Mouse (Mus musculus) hindbrain, embryonic 13.5 days (tissue): ENCODE measurements around the gene Tmub1. TPM values are rescaled to one million over a fixed set of nuclear protein-coding genes. Genes with fewer than 3 reads are reported as not detected.

Source experiments
- ATAC-seq: fragments of 200-750 bp; cut with Nextera tagmentation; 2 replicates; pipeline ENCODE4 v1.8.0; 2017; ENCODE audit warnings: moderate TSS enrichment; ENCODE audit not compliant: low FRiP score
- H3K27ac ChIP-seq: fragments of 300-500 bp; sonication (generic); 2 replicates; pipeline ENCODE4 v1.5.1; 2015; ENCODE audit warnings: inconsistent platforms, mild to moderate bottlenecking, moderate library complexity
- H3K27me3 ChIP-seq: fragments of 300-500 bp; sonication (generic); 2 replicates; pipeline ENCODE4 v1.6.1; 2015; ENCODE audit warnings: mild to moderate bottlenecking, inconsistent platforms
- H3K36me3 ChIP-seq: fragments of 300-500 bp; sonication (generic); 2 replicates; pipeline ENCODE4 v1.6.1; 2015; ENCODE audit warnings: mild to moderate bottlenecking, inconsistent platforms
- H3K4me1 ChIP-seq: fragments of 300-500 bp; sonication (generic); replicated peaks from 2 replicates; pipeline ENCODE4 v1.6.1; 2015; ENCODE audit warnings: inconsistent platforms
- H3K4me2 ChIP-seq: fragments of 300-500 bp; sonication (generic); 2 replicates; pipeline ENCODE4 v1.6.1; 2015; ENCODE audit warnings: inconsistent platforms, mild to moderate bottlenecking, moderate library complexity
- H3K4me3 ChIP-seq: fragments of 300-500 bp; sonication (generic); 2 replicates; pipeline ENCODE4 v1.5.1; 2015; ENCODE audit warnings: mild to moderate bottlenecking, inconsistent platforms
- H3K9ac ChIP-seq: fragments of 300-500 bp; sonication (generic); 2 replicates; pipeline ENCODE4 v1.6.1; 2015; ENCODE audit warnings: mild to moderate bottlenecking, inconsistent platforms
- H3K9me3 ChIP-seq: fragments of 300-500 bp; sonication (generic); 2 replicates; pipeline ENCODE4 v1.6.1; 2016; ENCODE audit warnings: inconsistent platforms
- WGBS: fragments of 180-500 bp; shearing (Covaris S2); methylation state at CpG from one replicate; pipeline ENCODE4 v1.1.7; 2015; 5-methylcytosine and 5-hydroxymethylcytosine counted together
- polyA plus RNA-seq: library from polyadenylated mRNA; unstranded; fragments of >200 nt; fragmentation: Nextera tagmentation; extraction: Ambion mirVana; gene quantifications from 2 replicates; pipeline ENCODE4 v1.2.1, GENCODE M21; 2015

Gene Tmub1
- polyA plus RNA-seq, 1 experiment from 2014 or later, result 51.9 TPM

DNA sequence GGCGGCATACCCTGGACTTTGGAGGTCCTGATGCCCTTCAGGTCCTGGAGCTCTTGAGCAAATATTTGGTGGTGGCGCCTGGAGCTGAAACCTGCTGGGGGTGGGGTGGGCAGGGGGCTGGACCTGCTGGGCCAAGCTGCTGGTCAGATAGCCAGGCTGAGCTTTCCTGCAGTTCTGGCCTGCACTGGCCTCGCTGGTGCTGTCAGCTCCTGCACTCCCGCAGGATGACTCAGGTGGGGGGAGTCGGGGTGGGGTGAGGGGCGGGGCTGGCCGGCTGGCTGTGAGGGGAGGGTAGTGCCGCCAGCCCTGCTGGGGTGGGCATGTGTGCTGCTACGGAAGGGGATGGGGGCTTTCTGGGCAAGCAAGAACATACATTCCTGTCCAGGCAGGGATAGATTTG lies 19.1 kb downstream of the Tmub1 start:
- H3K4me3 ChIP-seq, result no peak overlapping the region
- peak overlapping the region; percentile 37; the same call in 1 of the 2 replicates for H3K4me2 ChIP-seq
- peak overlapping the region; percentile 13; the same call in 1 of the 2 replicates for H3K9ac ChIP-seq
- H3K4me1 ChIP-seq, result peaks cover 45% of the 10 kb centered on the region
- peaks cover 22% of the 10 kb centered on the region for H3K27me3 ChIP-seq
- ATAC-seq, result no peak
- WGBS, result 15% methylated on average over 9 of the region's 9 CpGs
- H3K9me3 ChIP-seq, result no peaks in the 10 kb centered on the region
- H3K36me3 ChIP-seq, result peaks cover 39% of the 10 kb centered on the region
- H3K27ac ChIP-seq, result peak overlapping the region; percentile 12; the same call in 1 of the 2 replicates

GRCm38 (mm10) chr5:24427981-24428402 lies 19.7 kb downstream of the Tmub1 start:
- WGBS, result 3% methylated on average over 15 of the region's 15 CpGs
- Histone ChIP-seq H3K27ac (peak overlapping the region; percentile 12; the same call in 1 of the 2 replicates), H3K36me3 (peaks cover 33% of the 10 kb centered on the region), H3K4me2 (peak overlapping the region; percentile 37), H3K9me3 (no peaks in the 10 kb centered on the region), H3K4me3 (no peak overlapping the region), H3K4me1 (peaks cover 46% of the 10 kb centered on the region), H3K27me3 (peaks cover 22% of the 10 kb centered on the region), H3K9ac (no peak overlapping the region; the same call in 1 of the 2 replicates)
- ATAC-seq, result no peak

- Histone ChIP-seq H3K27me3 (peaks cover 22% of the 10 kb centered on the region), H3K4me3 (peak overlapping the region; percentile 3; the same call in 1 of the 2 replicates), H3K36me3 (peaks cover 26% of the 10 kb centered on the region), H3K4me2 (peak overlapping the region; percentile 83), H3K9ac (peak overlapping the region; percentile 46), H3K4me1 (peaks cover 53% of the 10 kb centered on the region), H3K27ac (peak overlapping the region; percentile 10), H3K9me3 (no peaks in the 10 kb centered on the region)
- 15% methylated on average over 12 of the region's 12 CpGs for WGBS
- ATAC-seq, result no peak
Observed at GRCm38 (mm10) chr5:24427285-24427633, 20.4 kb downstream of the Tmub1 start.

- no peak for ATAC-seq
- H3K9me3 ChIP-seq, result no peaks in the 10 kb centered on the region
- H3K36me3 ChIP-seq, result peaks cover 21% of the 10 kb centered on the region
- peak overlapping the region; percentile 64 for H3K4me3 ChIP-seq
- H3K27ac ChIP-seq, result peak overlapping the region; percentile 10
- peaks cover 58% of the 10 kb centered on the region for H3K4me1 ChIP-seq
- H3K27me3 ChIP-seq, result peaks cover 22% of the 10 kb centered on the region
- H3K9ac ChIP-seq, result peak overlapping the region; percentile 13; the same call in 1 of the 2 replicates
- H3K4me2 ChIP-seq, result peak overlapping the region; percentile 83
- 14% methylated on average over 9 of the region's 9 CpGs for WGBS
Observed at GRCm38 (mm10) chr5:24426556-24427284, 20.9 kb downstream of the Tmub1 start.

GRCm38 (mm10) chr5:24426037-24426432 lies 21.6 kb downstream of the Tmub1 start:
- H3K9ac ChIP-seq, result peak overlapping the region; percentile 81
- no peaks in the 10 kb centered on the region for H3K9me3 ChIP-seq
- 2% methylated on average over 10 of the region's 10 CpGs for WGBS
- peaks cover 22% of the 10 kb centered on the region for H3K27me3 ChIP-seq
- peaks cover 16% of the 10 kb centered on the region for H3K36me3 ChIP-seq
- no peak for ATAC-seq
- peaks cover 58% of the 10 kb centered on the region for H3K4me1 ChIP-seq
- H3K4me3 ChIP-seq, result peak overlapping the region; percentile 64
- peak overlapping the region; percentile 83 for H3K4me2 ChIP-seq
- no peak overlapping the region for H3K27ac ChIP-seq

DNA sequence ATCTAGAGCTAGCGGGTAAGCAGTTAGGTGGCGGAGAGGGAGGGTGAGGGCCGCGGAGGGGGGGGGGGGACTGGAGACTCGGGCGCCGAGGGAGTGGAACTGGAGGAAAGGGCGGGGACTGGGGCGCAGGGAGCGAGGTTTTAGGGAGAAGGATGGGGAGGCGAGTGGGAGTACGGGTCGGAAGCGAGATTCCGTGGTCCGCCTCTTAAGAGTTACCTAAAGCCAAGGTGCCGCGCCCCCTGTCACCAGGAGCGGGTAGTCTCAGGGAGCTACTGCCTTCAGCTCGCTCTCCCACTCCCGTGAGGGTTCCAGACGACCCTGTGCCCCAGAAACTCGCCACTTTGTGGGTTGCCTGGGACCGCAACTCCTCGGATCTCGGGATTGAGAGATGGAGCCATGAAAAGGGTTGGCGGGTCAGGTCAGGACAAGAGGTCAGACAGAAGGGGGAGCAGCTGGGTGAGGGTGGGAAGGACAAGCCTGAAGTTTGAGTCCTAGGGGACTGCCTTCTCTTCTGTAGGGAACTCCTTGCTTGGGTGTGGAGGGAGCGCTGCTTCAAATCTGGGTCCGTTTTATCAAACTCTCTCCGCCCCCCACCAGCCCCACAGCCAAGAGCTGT lies 22.1 kb downstream of the Tmub1 start:
- Histone ChIP-seq H3K9me3 (no peaks in the 10 kb centered on the region), H3K4me3 (peak overlapping the region; percentile 64), H3K36me3 (peaks cover 17% of the 10 kb centered on the region), H3K4me1 (peaks cover 58% of the 10 kb centered on the region), H3K4me2 (peak overlapping the region; percentile 83), H3K27me3 (peaks cover 22% of the 10 kb centered on the region), H3K9ac (peak overlapping the region; percentile 81), H3K27ac (peak overlapping the region; percentile 93)
- no peak for ATAC-seq
- WGBS, result under 1% methylated on average over 30 of the region's 30 CpGs

- WGBS, result under 1% methylated on average over 40 of the region's 60 CpGs
- Histone ChIP-seq H3K27me3 (peaks cover 22% of the 10 kb centered on the region), H3K27ac (peak overlapping the region; percentile 93), H3K9me3 (no peaks in the 10 kb centered on the region), H3K4me1 (peaks cover 58% of the 10 kb centered on the region), H3K36me3 (peaks cover 17% of the 10 kb centered on the region), H3K4me2 (peak overlapping the region; percentile 83), H3K9ac (peak overlapping the region; percentile 81), H3K4me3 (peak overlapping the region; percentile 64)
- ATAC-seq, result no peak
Observed at GRCm38 (mm10) chr5:24424861-24425411, 22.7 kb downstream of the Tmub1 start.

DNA sequence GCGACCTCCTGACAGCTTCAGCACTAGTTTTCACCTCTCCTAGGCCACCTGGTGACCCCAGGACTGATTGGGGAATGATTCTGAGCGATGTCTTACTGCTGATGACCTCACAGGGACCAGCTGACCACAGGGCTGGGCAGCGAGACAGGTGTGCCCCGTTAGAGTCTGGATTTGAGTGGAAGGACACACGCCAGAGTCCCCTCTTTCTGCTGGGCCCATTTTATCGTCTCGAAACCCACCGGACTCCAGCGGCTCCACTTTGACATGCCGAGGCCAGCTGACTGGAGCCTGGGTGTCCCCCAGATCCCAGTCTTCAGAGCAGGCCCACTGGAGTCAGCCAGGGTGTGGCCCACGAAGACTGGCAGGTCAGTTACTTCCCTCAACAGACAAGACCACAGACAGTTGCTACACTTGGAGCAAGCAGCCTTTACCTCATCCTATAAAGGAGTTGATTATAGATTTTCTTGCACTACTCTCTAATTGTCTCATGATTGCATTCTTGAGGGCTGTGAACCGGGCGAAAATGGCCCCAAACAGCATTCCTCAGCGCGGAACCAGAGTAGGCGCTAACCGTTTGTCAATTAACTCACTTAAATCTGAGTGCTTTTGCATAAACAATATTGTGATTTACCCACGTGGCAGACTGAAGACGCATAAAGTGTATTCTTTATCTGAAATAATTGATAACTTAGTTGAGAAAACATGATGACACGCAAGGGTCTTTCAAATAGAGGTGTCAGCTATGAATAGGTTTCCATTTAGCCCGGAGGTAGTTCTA lies 23.5 kb downstream of the Tmub1 start:
- Histone ChIP-seq H3K4me3 (peak overlapping the region; percentile 64), H3K4me2 (peak overlapping the region; percentile 83), H3K9me3 (no peaks in the 10 kb centered on the region), H3K27me3 (peaks cover 22% of the 10 kb centered on the region), H3K9ac (peak overlapping the region; percentile 81), H3K27ac (peak overlapping the region; percentile 93), H3K4me1 (peaks cover 58% of the 10 kb centered on the region), H3K36me3 (peaks cover 21% of the 10 kb centered on the region)
- 14% methylated on average over 21 of the region's 21 CpGs for WGBS
- ATAC-seq, result no peak; the same call in 1 of the 2 replicates

DNA sequence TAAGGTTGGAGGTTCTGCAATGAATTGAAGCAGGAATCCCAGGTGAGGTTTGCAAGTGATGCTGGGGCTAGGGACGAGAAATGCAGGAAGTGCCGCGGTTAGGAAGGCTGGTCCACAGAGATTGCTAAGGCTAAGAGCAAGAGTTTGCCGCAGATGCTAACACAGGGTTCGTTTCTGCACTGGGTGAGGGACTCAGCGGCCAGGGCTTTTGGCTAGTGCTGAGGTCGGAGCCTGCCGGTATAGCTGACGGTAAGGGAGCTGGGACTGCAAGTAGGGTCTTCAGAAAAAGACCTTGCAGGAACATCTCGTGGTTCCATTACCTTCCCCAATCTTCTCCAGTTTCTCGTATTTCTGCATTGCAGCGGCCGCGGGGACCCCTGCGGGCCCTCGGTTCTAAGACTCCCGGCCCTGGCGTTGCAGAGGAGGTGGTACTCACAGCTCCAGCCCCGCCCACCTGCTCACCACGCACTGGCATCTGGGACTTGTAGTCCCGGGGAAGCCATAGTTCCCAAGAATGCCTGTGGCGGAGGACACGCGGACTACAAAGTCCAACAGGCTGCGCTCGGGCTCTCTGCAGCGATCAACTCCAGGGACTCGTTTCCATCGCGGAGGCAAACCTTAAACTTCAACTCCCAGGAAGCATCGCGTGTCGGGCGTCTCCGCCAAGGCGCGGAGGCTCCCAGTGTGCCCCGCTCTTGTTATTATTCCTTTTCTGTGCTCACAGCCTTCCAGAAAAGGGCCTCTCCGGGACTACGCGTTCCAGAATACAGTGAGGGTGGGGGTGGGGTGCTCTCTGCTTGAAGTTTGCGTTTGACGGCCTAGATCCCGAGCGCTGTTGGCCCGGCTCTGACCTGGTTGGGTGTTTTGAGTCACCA lies 24.3 kb downstream of the Tmub1 start, which contains the start of the genes Cdk5 and Slc4a2:
Gene Cdk5, minus strand, starts transcription at position 402 of the 875 bp plus-strand sequence.
Gene Slc4a2, plus strand, starts transcription at position 709 of the 875 bp plus-strand sequence.
- peak within 1 kb of the TSS; percentile 64 for H3K4me3 ChIP-seq
- H3K4me2 ChIP-seq, result peak within 1 kb of the TSS; percentile 86
- peak within 1 kb of the TSS; percentile 87 for H3K9ac ChIP-seq
- ATAC-seq, result peak; percentile 96
- under 1% methylated on average over 46 of the region's 46 CpGs for WGBS
- peaks cover 54% of the 10 kb centered on the region for H3K4me1 ChIP-seq
- peaks cover 29% of the 10 kb centered on the region for H3K36me3 ChIP-seq
- peak within 1 kb of the TSS; percentile 93 for H3K27ac ChIP-seq
- H3K27me3 ChIP-seq, result peaks cover 22% of the 10 kb centered on the region
- H3K9me3 ChIP-seq, result no peaks in the 10 kb centered on the region

- H3K9ac ChIP-seq, result no peak overlapping the region
- H3K27me3 ChIP-seq, result no peaks in the 10 kb centered on the region
- no peak for ATAC-seq
- no peaks in the 10 kb centered on the region for H3K9me3 ChIP-seq
- 88% methylated on average over 9 of the region's 9 CpGs for WGBS
- peaks cover 39% of the 10 kb centered on the region for H3K36me3 ChIP-seq
- H3K4me1 ChIP-seq, result peaks cover 37% of the 10 kb centered on the region
- H3K4me2 ChIP-seq, result no peak overlapping the region
- H3K4me3 ChIP-seq, result no peak overlapping the region
- no peak overlapping the region for H3K27ac ChIP-seq
Observed at GRCm38 (mm10) chr5:24420381-24420780, 27.3 kb downstream of the Tmub1 start.

DNA sequence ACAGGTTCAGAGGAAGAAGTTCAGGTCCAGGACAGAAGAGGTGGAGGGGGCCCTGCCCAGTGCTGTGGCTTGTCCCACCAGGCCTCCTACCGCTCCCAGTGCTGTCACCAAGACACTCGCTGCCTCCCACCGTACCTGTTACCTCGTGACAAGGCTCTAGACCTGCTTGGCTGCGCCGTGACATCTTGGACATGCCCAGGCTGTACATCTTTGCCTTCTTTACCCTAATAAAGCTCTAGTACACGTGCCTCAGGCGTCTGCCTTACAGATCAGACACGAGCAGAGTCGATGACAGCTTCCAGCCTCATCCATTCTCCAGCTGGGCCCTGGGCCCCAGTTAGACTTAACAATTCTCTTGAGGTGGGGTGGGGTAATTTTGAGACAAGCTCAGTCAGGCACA lies 30.1 kb downstream of the Tmub1 start:
- H3K9ac ChIP-seq, result no peak overlapping the region
- 87% methylated on average over 10 of the region's 10 CpGs for WGBS
- no peak overlapping the region for H3K27ac ChIP-seq
- H3K9me3 ChIP-seq, result no peaks in the 10 kb centered on the region
- no peak overlapping the region for H3K4me3 ChIP-seq
- no peaks in the 10 kb centered on the region for H3K27me3 ChIP-seq
- H3K4me2 ChIP-seq, result no peak overlapping the region
- ATAC-seq, result no peak
- peaks cover 39% of the 10 kb centered on the region for H3K36me3 ChIP-seq
- peaks cover 33% of the 10 kb centered on the region for H3K4me1 ChIP-seq
